Mouse (Mus musculus): ENCODE measurements around the gene Padi4.
A peak's percentile ranks its signal among the peaks of the same experiment; 100 is the strongest.

Gene Padi4

DNA sequence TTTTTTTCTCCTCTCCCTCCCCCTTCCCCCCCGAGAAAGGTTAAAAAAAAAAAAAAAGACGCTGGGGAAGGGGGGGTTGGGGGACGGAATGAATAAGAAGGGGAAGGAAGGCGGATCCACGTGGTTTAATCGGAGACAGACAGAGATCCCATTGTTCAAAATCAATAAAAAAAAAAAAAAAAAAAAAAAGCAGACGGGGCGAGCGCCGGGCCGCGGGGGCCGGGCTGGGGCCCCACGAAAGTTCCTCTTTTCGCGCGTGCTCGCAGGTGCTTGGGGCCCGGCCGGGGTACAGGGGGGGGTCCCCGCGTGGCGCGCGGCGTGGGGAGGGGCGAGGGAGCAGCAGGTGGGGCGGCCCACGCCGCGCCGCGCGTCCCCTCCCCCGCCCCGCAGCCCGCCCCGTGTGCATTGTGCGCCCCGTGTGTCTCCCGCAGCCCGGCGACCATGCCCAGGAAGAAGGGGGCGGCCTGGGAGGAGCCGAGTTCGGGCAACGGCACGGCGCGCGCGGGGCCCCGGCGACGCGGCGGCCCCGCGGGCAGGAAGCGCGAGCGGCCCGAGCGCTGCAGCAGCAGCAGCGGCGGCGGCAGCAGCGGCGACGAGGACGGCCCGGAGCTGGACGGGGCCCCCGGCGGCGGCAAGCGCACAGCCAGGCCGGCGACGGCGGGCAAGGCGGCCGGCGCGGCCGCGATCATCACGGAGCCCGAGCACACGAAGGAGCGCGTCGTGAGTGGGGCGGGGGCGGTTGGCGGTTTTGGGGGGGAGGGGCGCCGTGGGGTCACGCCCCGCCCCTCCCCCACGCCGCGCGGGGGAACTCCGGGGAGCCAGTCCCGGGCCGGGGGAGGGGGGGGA, 72.1 kb downstream of the Padi4 start:
- peak in 1 of 2 experiments; percentile 33 for DNase-seq

DNA sequence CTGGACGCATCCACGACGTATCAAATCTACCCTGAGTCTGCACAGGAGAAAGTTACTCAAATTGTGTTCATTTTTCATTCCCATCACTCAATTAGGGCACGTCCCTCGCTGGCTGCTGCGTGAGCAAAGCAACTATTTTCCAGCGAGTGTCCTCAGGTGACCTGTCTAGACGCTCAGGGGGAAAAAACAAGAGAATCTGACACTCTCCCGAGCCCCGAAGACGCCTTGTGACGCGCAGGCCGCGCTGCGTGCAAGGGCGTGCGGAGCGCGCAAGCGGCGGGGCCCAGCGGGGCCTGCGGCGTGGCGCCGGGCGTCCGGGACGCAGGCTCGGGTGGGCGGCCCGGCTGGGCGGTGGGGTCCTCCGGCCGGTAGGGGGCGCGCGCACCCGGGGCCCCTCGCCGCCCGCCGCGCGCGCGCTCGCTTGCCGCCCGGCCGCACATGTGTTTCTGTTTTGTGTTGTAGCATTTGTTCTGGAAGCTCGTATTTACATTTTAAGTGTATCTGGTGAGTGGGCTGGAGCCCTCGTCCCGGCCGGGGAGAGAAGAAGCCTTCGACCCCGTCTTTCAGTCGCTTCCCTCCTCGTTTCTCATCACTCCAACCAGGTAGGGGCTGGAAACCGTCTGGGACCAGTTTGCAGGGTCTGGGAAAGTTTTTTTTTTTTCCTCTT, 72.9 kb downstream of the Padi4 start:
- peak; percentile 71 to 72 for DNase-seq

DNA sequence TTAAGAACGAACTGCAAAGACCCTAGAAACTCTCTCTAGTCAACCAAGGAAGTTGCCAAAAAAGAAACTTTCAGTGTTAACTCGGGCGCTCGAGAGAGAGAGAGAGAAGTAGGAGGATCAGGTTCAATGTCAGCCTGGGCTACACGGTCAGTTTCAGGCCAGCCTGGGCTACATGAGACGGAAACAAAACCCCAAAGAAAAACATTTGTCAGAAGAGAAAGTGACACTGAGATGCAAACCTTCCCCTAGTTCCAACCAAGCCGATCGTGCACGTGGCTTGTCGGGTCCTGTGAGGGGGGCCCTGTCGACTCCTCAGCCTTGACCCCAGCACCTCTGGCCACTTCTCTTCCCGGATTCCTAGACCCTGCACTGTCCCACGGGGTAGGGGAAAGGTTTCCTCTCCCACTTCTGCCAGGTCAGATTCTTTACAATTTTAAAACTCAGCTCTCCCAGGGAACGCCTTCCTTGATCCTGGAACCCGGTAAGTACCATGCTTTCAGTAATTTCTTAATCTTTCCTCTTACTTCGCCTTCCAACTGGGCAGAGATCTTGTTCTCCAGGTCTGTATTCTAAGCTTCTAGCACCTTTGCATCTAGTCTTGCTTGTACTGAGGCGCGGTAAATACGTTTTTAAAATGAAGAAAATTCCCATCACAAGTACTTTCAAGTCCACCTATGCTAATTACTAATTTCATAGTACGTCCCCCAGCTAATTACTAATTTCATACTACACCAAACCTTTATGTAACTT, 73.6 kb downstream of the Padi4 start, which contains the start of gene Rcc2:
TSS of gene Rcc2 (plus strand) at position 273 of the 750 bp plus-strand sequence.
- no peak for DNase-seq

DNA sequence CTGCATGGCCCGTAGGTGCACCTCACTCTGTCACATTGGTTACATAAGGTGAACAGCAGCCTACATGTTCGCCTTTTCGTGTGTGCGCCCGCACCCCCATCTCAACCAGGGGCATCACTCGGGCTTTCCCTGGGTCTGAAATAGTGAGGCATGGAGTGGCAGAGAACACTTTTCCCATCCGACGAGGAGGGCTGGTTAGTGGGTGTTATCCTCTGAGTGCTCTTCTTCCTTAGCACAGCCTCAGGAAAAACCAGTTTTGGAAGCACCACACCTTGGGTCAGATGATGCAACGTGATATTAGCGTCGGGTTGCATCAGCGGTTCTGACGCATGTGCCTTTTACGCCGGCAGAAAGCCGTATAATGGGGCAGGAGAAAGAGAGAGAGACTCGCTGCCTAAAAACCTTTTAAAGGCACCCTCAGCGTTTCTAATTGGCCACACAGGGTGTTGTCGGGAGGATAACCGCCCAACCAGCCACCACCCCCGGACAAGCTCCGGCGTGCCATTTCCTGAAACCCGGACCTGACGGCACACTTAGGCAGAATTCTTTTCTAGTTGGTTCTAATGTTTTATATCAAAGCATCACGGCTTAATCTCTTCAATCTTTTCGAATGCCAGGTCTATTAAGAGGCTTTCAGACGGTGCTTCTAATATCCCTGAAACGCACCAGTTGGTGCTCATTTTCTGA, 74.5 kb downstream of the Padi4 start:
- DNase-seq: peak; percentile 85 to 90
